Mouse (Mus musculus): Measurements from ENCODE around the gene Actb. TPM values are rescaled to one million over a fixed set of nuclear protein-coding genes. Genes with fewer than 3 reads are reported as not detected.
A peak's percentile ranks its signal among the peaks of the same experiment; 100 is the strongest.

The Actb gene
- total and polyA plus RNA-seq, 3 experiments = 1,403 to 4,417 (median 3,042) TPM

GRCm38 (mm10) chr5:142920311-142921073, 13.9 kb upstream of the Actb start (continued):
- TF ChIP-seq POLR2AphosphoS5 (IDR thresholded peaks at IDR 0.05; ENCODE audit: borderline replicate concordance, low read depth, low read length) (peak; percentile 54; the same call in 1 of the 2 replicates), GABPA (IDR thresholded peaks at IDR 0.05; ENCODE audit: low read depth, low read length) (no peak), NELFE (IDR thresholded peaks at IDR 0.05; ENCODE audit: low read depth, low read length) (peak; percentile 82), CHD1 (IDR thresholded peaks at IDR 0.05; ENCODE audit: low read depth, low read length) (no peak), POLR2AphosphoS2 (IDR thresholded peaks at IDR 0.05; ENCODE audit: low read length) (peak; percentile 76; the same call in 1 of the 2 replicates)

- DNase-seq (ENCODE audit: low read depth, low spot score) = no peak
- Histone ChIP-seq H3K4me1 (ENCODE audit: control insufficient read depth in 1 of 2, insufficient read depth in 2 of 2, low read length in 2 of 2) (peaks cover 17 to 26% of the 10 kb centered on the region in 2 experiments), H3K79me2 (ENCODE audit: control insufficient read depth, insufficient read depth, low read length, poor library complexity) (no peaks in the 10 kb centered on the region; the same call in 1 of the 2 replicates), H3K9ac (ENCODE audit: control insufficient read depth, low read depth, low read length, poor library complexity, severe bottlenecking) (no peak overlapping the region), H3K4me3 (ENCODE audit: control insufficient read depth in 1 of 2, insufficient read depth in 1 of 2, low read depth in 2 of 2, low read length in 2 of 2) (no peak overlapping the region), H3K36me3 (ENCODE audit: control insufficient read depth in 1 of 2, insufficient read depth in 2 of 2, low read length in 2 of 2) (peaks cover 0 to 20% of the 10 kb centered on the region in 2 experiments; a peak in 2 of 4 replicates), H3K27me3 (ENCODE audit: control insufficient read depth in 1 of 2, insufficient read depth in 2 of 2, low read length in 2 of 2) (no peaks in the 10 kb centered on the region), H3K9me3 (replicated peaks; ENCODE audit: insufficient read depth, low read length) (no peaks in the 10 kb centered on the region), H3K27ac (ENCODE audit: control insufficient read depth, low read depth, low read length) (no peak overlapping the region)
- TF ChIP-seq RCOR1 (IDR thresholded peaks at IDR 0.05; ENCODE audit: low read depth, low read length) (no peak), GATA1 (IDR thresholded peaks at IDR 0.05; ENCODE audit: low read depth, low read length) (no peak), MYC (IDR thresholded peaks at IDR 0.05; ENCODE audit: low read depth, low read length) (no peak), ETS1 (IDR thresholded peaks at IDR 0.05; ENCODE audit: low read depth, low read length) (no peak), MAX (IDR thresholded peaks at IDR 0.05; ENCODE audit: low read length) (no peak)
These were observed 10.8 kb upstream of the Actb start for GRCm38 (mm10) chr5:142917402-142917801.

- H3K27me3 ChIP-seq (ENCODE audit: control insufficient read depth in 1 of 2, insufficient read depth in 2 of 2, low read length in 2 of 2) = no peaks in the 10 kb centered on the region
- H3K4me1 ChIP-seq (ENCODE audit: control insufficient read depth in 1 of 2, insufficient read depth in 2 of 2, low read length in 2 of 2) = peaks cover 10 to 22% of the 10 kb centered on the region in 2 experiments
- H3K9me3 ChIP-seq (replicated peaks; ENCODE audit: insufficient read depth, low read length) = no peaks in the 10 kb centered on the region
- TF ChIP-seq ZMIZ1 (IDR thresholded peaks at IDR 0.05; ENCODE audit: low read depth, low read length) (no peak), KAT2A (conservative IDR thresholded peaks at IDR 0.05; ENCODE audit: low read depth, low read length) (no peak)
- H3K4me3 ChIP-seq (ENCODE audit: control insufficient read depth in 1 of 2, insufficient read depth in 1 of 2, low read depth in 2 of 2, low read length in 2 of 2) = no peak overlapping the region
- no peak overlapping the region for H3K27ac ChIP-seq (ENCODE audit: control insufficient read depth, low read depth, low read length)
- H3K79me2 ChIP-seq (ENCODE audit: control insufficient read depth, insufficient read depth, low read length, poor library complexity) = no peaks in the 10 kb centered on the region
- DNase-seq (ENCODE audit: low read depth, low spot score) = no peak
- H3K9ac ChIP-seq (ENCODE audit: control insufficient read depth, low read depth, low read length, poor library complexity, severe bottlenecking) = no peak overlapping the region
- H3K36me3 ChIP-seq (ENCODE audit: control insufficient read depth in 1 of 2, insufficient read depth in 2 of 2, low read length in 2 of 2) = peaks cover 0 to 13% of the 10 kb centered on the region in 2 experiments; a peak in 2 of 4 replicates
These were observed 10.0 kb upstream of the Actb start for GRCm38 (mm10) chr5:142916593-142916992.

All from MEL (cell line).